Mouse (Mus musculus) lung, adult 2 months (tissue): Measurements from ENCODE around the gene Zfhx2. TPM values are rescaled to one million over a fixed set of nuclear protein-coding genes. Genes with fewer than 3 reads are reported as not detected.
"Not testable (repeated sequence)": the region's sequence is repeated elsewhere in the genome, so short reads cannot be mapped to it uniquely, and the experiment has no call there.

Source experiments
- DNase-seq: peaks from one replicate; pipeline ENCODE4 v3.0.0; 2022
- H3K4me1 ChIP-seq: fragments of 200-500 bp; 2 replicates; pipeline ENCODE4 v1.6.1; 2011; ENCODE audit warnings: low read length; ENCODE audit not compliant: control insufficient read depth, insufficient read depth
- H3K4me3 ChIP-seq: fragments of 200-500 bp; replicated peaks from 2 replicates; pipeline ENCODE3; 2011; ENCODE audit warnings: low read depth, mild to moderate bottlenecking, control low read depth, low read length; ENCODE audit errors: extremely low read depth
- CTCF ChIP-seq: fragments of 200-500 bp; IDR thresholded peaks from 2 replicates; pipeline ENCODE4 v1.5.1; 2011; ENCODE audit warnings: mild to moderate bottlenecking, low read length, control low read depth; ENCODE audit not compliant: insufficient read depth
- POLR2A ChIP-seq: fragments of 200-500 bp; IDR thresholded peaks from 2 replicates; pipeline ENCODE4 v1.6.1; 2011; ENCODE audit warnings: low read depth, mild to moderate bottlenecking, control low read depth, low read length, borderline replicate concordance; ENCODE audit errors: extremely low read depth
- WGBS: fragments of 180-500 bp; shearing (Covaris S2); methylation state at CpG from one replicate; pipeline ENCODE4 v1.1.7; 2018; 5-methylcytosine and 5-hydroxymethylcytosine counted together
- polyA plus RNA-seq: library from polyadenylated mRNA; depleted of rRNA; stranded (reverse); fragments of >200 nt; gene quantifications from 2 replicates; pipeline ENCODE4 v1.2.3, GENCODE M21; 2012

Zfhx2 gene
- polyA plus RNA-seq, 1 experiment, result 2.3 TPM

DNA sequence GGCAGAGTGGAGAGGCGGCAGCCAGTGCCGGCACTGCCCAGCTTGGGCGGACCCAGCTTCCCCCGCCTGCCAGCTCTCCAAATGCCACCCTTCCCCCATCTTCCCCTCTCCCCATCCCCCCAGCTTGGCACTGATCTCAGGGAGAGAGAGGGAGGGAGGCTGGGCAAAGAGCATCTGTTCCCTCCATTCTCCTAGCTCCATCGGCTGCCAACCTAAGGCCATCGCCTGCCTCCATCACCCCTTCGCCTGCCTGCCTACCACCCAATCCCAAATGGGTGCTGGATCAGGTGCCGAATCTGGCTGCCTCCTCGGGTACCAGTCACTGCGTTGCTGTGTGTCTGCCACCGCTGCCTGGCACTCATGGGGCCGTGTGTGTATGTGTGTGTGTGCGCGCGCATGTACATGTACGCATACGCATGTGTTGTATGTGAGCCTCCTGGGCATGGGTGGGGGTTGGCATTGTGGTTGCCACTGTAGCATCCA is 38.4 kb downstream of the Zfhx2 start:
- 83% methylated on average over 16 of the region's 17 CpGs for WGBS
- Histone ChIP-seq H3K4me3 (no peak overlapping the region), H3K4me1 (no peaks in the 10 kb centered on the region)
- DNase-seq, result no peak
- no peak for TF ChIP-seq POLR2A
- no peak for TF ChIP-seq CTCF

DNA sequence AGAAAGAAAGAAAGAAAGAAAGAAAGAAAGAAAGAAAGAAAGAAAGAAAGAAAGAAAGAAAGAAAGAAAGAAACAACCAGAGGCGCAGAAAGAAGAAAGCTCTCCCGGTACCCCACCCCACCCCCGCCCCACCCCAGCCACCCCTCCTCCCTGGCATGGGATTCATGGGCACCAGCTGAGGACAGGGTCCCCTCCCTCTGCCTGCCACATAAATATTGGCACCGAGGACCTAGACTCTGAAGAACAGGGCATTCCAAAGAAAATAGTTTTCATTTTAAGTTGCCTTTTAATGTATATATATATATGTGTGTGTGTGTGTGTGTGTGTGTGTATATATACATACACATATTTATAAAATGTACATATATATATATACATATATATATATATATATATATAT is 39.1 kb downstream of the Zfhx2 start:
- Histone ChIP-seq H3K4me3 (no peak overlapping the region), H3K4me1 (no peaks in the 10 kb centered on the region)
- no peak for DNase-seq
- WGBS, result 77% methylated on average over 4 of the region's 4 CpGs
- TF ChIP-seq CTCF (no peak), POLR2A (no peak)

DNA sequence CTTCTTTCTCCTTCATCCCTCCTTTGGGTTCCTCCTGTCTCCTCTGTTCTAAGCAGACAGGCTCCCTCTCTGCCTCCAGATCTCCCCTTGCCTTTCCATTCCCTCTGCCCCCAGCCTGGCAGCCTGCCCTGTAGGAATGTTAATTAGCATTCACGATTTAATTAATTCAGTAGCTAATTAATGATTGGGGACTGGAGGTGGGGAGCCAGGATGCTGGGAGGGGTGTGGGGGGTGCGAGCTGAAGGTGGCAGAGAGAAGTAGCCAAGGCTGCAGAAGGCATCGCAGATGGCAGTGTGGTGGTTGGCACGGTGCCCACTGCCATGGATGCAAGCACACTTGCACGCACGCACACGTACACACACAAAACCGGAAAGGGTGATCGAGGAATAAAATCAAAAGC is 39.6 kb downstream of the Zfhx2 start:
- Histone ChIP-seq H3K4me3 (no peak overlapping the region), H3K4me1 (no peaks in the 10 kb centered on the region)
- TF ChIP-seq POLR2A (no peak), CTCF (no peak)
- DNase-seq, result no peak
- 72% methylated on average over 9 of the region's 9 CpGs for WGBS

DNA sequence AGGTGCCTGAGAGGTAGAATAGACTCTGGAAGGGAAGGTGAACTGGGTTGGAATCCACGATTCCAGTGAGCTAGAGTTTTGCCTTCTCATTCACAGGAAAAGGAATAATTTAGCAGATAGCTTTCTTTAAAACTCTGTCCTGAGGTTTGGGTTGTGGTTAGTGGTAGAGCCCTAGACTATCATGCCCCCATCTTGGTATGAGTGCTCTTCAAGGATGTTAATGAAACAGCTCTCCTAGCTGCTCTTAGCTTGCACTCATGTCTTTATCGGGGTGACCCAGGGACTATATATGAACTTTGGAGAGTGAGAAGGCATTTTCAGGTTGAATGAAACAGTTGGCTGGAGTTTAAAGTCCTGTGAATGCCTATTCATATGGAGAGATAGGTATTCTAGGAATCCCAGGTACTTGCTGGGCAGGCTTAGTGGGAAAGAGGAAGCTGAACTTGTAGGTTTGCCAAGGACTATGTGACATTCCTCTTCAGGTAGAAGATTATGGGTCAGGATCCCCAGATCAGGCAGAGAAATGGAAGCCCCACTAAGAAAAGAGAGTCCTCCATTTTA is 44.1 kb downstream of the Zfhx2 start:
- no peak for DNase-seq
- H3K4me3 ChIP-seq, result no peak overlapping the region
- TF ChIP-seq POLR2A, result no peak
- no peak for TF ChIP-seq CTCF
- no peaks in the 10 kb centered on the region for H3K4me1 ChIP-seq
- 51% methylated on average over 2 of the region's 2 CpGs for WGBS

DNA sequence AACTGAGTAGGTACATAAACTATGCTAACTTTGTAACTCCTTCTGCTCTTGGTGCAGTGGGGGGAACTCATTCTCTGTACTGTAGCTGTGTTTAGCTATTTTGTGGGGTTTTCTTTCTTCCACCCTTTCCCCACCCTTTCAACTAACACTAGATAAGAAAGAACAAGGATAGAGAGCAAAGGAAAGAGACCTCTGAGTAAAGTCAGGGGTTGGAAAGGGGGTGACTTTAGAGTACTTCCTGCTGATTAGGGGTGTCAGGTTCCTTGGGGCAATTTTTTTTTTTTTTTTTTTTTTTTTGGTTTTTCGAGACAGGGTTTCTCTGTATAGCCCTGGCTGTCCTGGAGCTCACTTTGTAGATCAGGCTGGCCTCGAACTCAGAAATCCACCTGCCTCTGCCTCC is 48.4 kb downstream of the Zfhx2 start:
- WGBS, result 53% methylated on average over 2 of the region's 2 CpGs
- not testable (repeated sequence) for H3K4me1 ChIP-seq, H3K4me3 ChIP-seq, DNase-seq

DNA sequence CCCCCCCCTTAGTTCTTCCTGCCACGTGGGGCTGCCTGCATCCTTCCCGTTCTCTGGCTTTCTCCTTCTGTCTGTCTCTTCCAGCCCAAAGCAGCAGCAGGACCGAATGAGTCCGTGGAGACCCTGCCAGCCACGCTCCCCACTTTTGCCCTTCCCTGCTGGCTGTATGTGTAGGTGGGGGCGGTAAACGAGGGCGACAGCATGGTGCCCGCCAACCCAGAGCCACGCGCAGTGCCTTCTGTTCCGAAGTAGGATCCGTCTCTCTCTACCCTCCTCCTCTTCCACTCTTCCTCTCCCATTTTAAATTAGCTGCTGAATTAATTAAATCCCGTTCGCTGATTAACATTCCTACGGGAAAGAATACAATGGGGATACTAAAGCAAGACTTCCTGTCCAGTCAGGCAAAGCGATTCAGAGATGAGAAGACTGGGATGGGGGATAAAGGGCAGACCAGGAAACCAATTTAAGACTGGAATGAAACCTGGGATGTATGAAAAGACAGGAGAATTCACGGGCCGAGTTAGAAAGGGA is 59.4 kb downstream of the Zfhx2 start:
- TF ChIP-seq CTCF (no peak), POLR2A (no peak)

DNA sequence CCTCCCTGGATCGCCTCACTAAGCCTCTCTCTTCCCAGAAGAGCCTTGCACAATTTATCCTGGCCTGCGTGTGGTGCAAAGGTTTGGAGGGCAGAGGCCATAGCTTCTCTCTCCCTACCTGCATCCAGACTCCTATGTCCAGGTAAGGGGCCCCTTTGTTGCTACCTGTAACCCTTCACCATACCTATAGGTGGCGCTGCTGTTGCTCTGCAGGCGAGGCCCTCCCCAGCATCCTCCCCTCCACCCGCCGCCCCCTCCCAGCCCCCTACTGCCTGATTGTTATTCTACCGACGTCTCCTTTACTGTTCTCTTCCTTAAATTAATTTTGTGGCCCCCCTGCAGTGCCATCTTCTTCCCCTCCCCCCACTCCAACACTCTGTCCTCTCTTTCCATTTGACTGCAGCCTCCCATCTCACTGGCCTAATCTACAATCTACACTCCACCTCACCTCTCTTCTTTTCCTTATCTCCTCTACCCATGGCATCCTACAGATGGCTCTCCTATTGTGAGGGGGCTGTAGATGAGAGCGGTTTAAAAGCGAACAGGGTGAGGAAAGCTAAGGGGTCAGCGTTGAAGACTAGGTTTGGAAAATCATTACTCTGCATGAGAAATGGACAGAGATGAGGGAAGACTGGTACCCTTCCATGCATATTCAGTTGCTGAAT is 63.0 kb downstream of the Zfhx2 start:
- Histone ChIP-seq H3K4me3 (no peak overlapping the region), H3K4me1 (no peaks in the 10 kb centered on the region)
- 18% methylated on average over 11 of the region's 11 CpGs for WGBS
- TF ChIP-seq POLR2A, result no peak
- TF ChIP-seq CTCF, result no peak; the same call in 1 of the 2 replicates
- no peak for DNase-seq

More for the DNA sequence above, 59.4 kb downstream of the Zfhx2 start:
- 51% methylated on average over 19 of the region's 19 CpGs for WGBS
- no peak overlapping the region for H3K4me3 ChIP-seq
- no peaks in the 10 kb centered on the region for H3K4me1 ChIP-seq
- DNase-seq, result no peak

DNA sequence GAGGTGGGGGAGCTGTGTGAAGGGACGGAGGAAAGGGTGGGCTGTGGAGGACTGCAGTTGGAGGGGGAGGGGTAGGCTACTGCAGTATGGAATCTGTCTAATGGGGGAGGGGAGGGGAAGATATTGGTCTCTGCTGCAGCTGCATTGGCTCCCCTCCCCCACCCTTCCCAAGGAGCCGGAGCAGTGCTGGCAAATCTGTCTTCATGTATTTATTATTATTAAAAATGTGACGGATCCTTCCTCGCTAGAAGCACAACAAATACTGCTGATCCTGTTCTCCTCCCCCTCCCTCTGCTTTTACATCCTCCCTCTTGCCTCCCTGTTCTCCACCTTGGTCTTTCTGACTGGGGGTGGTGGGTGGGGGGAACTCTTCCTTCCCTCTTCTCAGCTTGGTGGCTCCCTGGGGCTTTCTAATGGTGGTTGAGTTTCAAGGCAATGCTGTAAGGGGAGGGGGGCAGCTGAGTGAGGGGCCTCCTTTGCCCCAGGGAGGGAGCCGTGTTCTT is 63.7 kb downstream of the Zfhx2 start:
- H3K4me1 ChIP-seq, result no peaks in the 10 kb centered on the region
- TF ChIP-seq CTCF, result no peak
- no peak for TF ChIP-seq POLR2A
- 44% methylated on average over 5 of the region's 5 CpGs for WGBS
- DNase-seq, result no peak
- no peak overlapping the region for H3K4me3 ChIP-seq

DNA sequence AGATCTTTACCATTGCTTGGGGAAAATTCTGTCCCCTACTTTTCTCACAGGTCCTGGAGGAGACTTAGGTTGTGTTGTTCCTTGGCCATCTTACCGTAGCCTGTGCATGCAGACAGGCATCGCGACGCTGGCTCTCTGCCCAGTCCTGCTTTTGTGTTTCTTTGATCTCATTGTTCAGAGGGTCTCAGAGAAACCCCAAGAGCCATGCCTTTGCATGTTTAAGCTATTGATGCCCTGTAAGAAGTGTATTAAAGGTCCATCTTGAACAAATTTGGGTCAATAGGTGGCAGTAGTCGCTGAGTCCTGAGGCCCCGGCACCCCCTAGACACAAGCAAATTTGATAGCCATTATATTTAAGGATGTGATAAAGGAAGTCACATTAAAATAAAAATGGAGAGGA is 64.5 kb downstream of the Zfhx2 start:
- TF ChIP-seq POLR2A, result no peak
- TF ChIP-seq CTCF, result no peak
- Histone ChIP-seq H3K4me1 (no peaks in the 10 kb centered on the region), H3K4me3 (no peak overlapping the region)
- no peak for DNase-seq
- 29% methylated on average over 6 of the region's 6 CpGs for WGBS

DNA sequence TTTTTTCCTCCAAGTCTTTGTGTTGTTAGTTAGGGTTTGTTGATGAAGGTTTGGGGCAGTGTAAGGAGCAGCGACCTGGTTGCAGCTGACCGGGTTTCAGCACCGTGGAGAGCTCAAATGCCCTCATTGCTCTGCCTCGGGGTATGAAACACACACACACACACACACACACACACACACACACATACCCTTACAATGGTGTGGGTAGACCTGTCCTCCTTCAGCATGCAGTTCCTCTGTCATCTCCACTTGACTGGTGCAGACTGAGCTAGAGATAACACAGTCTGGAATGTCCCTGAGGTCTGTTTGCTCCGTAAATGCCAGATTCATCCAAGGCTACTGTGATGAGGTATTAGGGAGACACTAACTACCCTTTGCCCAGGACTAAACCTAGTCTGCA is 64.9 kb downstream of the Zfhx2 start:
- Histone ChIP-seq H3K4me3 (no peak overlapping the region), H3K4me1 (no peaks in the 10 kb centered on the region)
- TF ChIP-seq POLR2A, result no peak
- TF ChIP-seq CTCF, result no peak
- WGBS, result 33% methylated on average over 5 of the region's 5 CpGs
- DNase-seq, result no peak
